Mouse (Mus musculus): ENCODE data around the gene Filip1l. TPM values are rescaled to one million over a fixed set of nuclear protein-coding genes. Genes with fewer than 3 reads are reported as not detected.

The Filip1l gene
- polyA plus RNA-seq, 1 experiment from 2014 or later, result 12.7 TPM

DNA sequence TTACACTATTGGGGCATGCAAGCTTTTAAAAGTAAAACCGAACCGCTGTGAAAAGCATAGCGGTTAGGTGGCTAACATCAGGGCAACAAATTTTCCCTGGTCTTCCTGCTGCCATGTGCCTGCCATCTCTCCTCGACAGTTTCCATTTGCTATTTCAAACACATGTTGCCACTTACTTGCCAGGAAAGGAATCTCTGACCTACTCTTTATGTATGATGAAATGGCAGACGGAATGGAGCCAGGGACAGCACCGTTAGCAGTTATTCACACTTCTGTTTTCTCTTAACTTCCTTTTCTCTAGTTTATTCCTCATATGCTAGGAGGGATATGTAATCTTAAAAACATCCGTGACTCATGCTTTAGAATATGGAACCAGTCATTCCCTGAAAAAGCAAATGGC lies 183.6 kb downstream of the Filip1l start:
- no peak for DNase-seq (ENCODE audit: low spot score)
- Histone ChIP-seq H3K36me3 (replicated peaks) (no peaks in the 10 kb centered on the region), H3K4me3 (no peak overlapping the region), H3K9me3 (no peaks in the 10 kb centered on the region), H3K27ac (replicated peaks) (no peak overlapping the region), H3K27me3 (replicated peaks; ENCODE audit: low read depth, poor library complexity, severe bottlenecking) (no peaks in the 10 kb centered on the region), H3K4me1 (peaks cover 12% of the 10 kb centered on the region)
- WGBS, result 82% methylated on average over 7 of the region's 7 CpGs

DNA sequence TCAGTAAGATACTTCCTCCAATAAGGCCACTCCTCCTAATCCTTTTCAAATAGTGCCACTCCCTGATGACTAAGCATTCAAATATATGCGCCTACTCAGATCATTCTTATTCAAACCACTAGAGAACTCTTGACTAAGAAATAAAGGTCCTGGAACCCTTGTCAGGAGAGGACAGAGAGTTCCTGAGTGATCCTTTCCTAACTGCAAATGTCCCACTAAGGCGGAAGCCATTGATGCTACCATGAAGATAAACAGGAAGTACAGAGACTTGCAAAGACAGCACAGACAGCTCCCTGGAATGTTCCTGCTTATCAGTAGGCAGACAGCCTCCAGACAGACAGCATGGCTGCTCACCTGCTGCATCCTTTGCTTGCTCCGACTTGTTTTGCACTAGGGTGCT lies 190.3 kb downstream of the Filip1l start:
- 91% methylated on average over 3 of the region's 3 CpGs for WGBS
- H3K27ac ChIP-seq (replicated peaks), result no peak overlapping the region
- H3K4me1 ChIP-seq, result no peaks in the 10 kb centered on the region
- no peak for DNase-seq (ENCODE audit: low spot score)
- H3K27me3 ChIP-seq (replicated peaks; ENCODE audit: low read depth, poor library complexity, severe bottlenecking), result peaks cover 4% of the 10 kb centered on the region; the same call in 1 of the 2 replicates
- no peaks in the 10 kb centered on the region for H3K36me3 ChIP-seq (replicated peaks)
- no peak overlapping the region for H3K4me3 ChIP-seq
- H3K9me3 ChIP-seq, result peaks cover 4% of the 10 kb centered on the region; the same call in 1 of the 2 replicates

DNA sequence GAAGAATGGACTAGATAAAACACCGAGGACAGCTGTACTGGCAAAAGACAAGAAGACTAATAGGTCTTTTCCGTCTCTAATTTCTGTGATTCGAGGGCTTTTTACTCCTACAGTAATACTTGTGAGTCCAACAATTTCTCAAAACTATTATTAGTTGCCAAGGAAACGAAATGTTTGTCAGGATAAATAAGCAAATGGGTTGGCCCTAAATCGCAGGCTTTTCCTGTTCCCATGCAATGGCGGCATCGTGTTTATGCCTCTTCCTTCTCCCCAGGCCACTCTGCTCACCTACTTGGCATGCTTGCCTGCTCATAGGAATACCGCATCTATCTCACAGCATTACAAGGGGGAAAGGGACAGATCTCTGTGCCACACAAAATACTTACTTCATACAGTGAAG lies 191.5 kb downstream of the Filip1l start:
- WGBS, result 89% methylated on average over 8 of the region's 8 CpGs

DNA sequence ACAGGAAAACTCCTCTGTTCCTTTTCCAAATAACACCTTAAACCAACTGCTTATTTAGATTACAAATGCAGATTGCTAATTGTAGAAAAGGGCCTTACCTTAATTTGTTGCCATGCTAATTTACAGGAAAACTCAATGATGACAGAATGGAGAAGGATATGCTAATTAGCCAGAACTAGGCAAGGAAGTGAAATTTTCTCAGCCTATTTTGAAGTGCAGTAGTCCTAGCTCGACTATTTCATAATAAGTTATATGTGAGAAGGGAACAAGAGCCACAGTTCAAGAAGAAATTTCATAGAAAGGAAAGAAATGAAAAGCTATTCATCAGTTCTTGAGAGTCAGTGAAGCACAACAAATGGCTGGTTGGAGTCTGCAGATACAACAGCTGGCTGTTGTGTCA lies 193.5 kb downstream of the Filip1l start:
- H3K36me3 ChIP-seq (replicated peaks), result no peaks in the 10 kb centered on the region
- WGBS, result 79% methylated on average over 1 of the region's 1 CpGs
- no peak overlapping the region for H3K4me3 ChIP-seq
- peaks cover 20% of the 10 kb centered on the region for H3K4me1 ChIP-seq
- peaks cover 4% of the 10 kb centered on the region; the same call in 1 of the 2 replicates for H3K9me3 ChIP-seq
- peaks cover 4% of the 10 kb centered on the region; the same call in 1 of the 2 replicates for H3K27me3 ChIP-seq (replicated peaks; ENCODE audit: low read depth, poor library complexity, severe bottlenecking)
- no peak overlapping the region for H3K27ac ChIP-seq (replicated peaks)
- DNase-seq (ENCODE audit: low spot score), result no peak

More for the DNA sequence above, 191.5 kb downstream of the Filip1l start:
- no peak overlapping the region for H3K27ac ChIP-seq (replicated peaks)
- peaks cover 4% of the 10 kb centered on the region; the same call in 1 of the 2 replicates for H3K9me3 ChIP-seq
- no peaks in the 10 kb centered on the region for H3K36me3 ChIP-seq (replicated peaks)
- H3K4me3 ChIP-seq, result no peak overlapping the region
- H3K27me3 ChIP-seq (replicated peaks; ENCODE audit: low read depth, poor library complexity, severe bottlenecking), result peaks cover 4% of the 10 kb centered on the region; the same call in 1 of the 2 replicates
- DNase-seq (ENCODE audit: low spot score), result no peak
- peaks cover 7% of the 10 kb centered on the region; the same call in 1 of the 2 replicates for H3K4me1 ChIP-seq

DNA sequence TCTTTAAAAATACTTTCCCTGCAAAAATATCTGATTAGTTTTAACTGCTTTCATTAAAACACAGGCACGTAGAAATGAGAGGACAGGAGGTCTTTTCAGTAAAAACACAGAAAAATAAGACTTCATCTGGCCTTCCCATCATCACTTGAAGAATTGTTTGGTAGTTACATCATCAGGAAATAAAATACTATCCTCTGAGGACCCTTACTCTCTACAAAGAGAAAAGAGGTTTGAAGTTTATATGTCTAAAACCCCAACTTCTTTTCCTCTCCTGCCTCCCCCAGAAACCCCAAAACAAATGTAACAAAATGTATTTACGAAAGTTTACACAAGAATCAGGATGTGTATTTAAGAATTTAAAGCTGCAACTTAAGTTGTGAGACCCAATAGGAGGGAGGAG lies 195.7 kb downstream of the Filip1l start:
- no peaks in the 10 kb centered on the region; the same call in 1 of the 2 replicates for H3K36me3 ChIP-seq (replicated peaks)
- peaks cover 28% of the 10 kb centered on the region for H3K4me1 ChIP-seq
- peak overlapping the region; percentile 79 for H3K4me3 ChIP-seq
- peaks cover 4% of the 10 kb centered on the region; the same call in 1 of the 2 replicates for H3K27me3 ChIP-seq (replicated peaks; ENCODE audit: low read depth, poor library complexity, severe bottlenecking)
- DNase-seq (ENCODE audit: low spot score), result no peak
- no peaks in the 10 kb centered on the region for H3K9me3 ChIP-seq
- H3K27ac ChIP-seq (replicated peaks), result peak overlapping the region; percentile 95
- 65% methylated on average over 2 of the region's 2 CpGs for WGBS

DNA sequence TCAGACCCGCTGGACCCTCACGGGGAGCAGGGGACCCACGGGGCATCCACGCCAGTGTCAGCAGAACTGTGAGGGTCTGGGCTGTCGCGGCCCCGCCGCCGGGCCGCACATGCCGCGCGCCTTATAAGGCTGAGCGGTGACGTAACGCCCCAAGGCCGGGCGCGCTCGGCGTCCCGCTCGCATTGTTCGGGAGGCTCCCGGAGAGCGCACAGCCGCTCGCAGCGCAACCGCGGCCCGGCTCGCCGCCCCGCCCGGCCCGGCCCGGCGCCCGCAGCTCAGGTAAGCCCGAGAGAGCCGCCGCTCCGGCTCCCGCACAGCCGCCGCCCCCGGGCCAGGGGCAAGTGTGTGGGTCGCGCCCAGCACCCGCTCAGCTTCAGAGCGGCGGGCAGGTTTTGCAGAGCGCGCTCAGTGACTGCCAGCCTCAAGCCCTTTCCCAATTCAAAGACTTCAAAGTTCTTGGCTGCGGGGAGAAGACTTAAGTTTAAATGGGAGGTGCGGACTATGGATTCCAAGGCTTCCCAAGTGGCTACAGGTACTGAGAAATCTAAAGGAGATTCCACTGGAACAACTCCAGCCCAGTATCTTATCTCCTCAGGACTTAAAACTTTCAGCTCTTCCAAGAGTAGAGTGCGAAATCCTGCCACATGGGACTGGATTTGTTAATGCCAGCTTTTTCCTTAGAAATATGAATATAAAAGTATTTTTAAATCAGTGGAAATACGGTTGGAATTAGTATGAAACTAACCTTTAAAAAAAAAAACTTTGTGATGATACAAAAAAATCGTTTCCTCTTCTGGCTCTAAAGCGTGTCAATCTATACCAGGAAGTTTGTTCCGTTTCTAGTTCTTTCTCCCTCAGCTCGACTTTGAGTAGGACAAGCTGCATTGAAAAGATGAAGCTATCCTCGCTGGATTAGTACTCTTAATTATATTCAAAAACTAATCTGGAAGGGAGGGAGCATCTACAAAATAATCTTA lies 196.5 kb downstream of the Filip1l start:
- Histone ChIP-seq H3K4me3 (peak overlapping the region; percentile 79), H3K9me3 (no peaks in the 10 kb centered on the region), H3K27me3 (replicated peaks; ENCODE audit: low read depth, poor library complexity, severe bottlenecking) (peaks cover 4% of the 10 kb centered on the region; the same call in 1 of the 2 replicates), H3K4me1 (peaks cover 28% of the 10 kb centered on the region), H3K27ac (replicated peaks) (peak overlapping the region; percentile 95), H3K36me3 (replicated peaks) (peaks cover 3% of the 10 kb centered on the region; the same call in 1 of the 2 replicates)
- WGBS, result 2% methylated on average over 64 of the region's 64 CpGs
- DNase-seq (ENCODE audit: low spot score), result peak; percentile 86

DNA sequence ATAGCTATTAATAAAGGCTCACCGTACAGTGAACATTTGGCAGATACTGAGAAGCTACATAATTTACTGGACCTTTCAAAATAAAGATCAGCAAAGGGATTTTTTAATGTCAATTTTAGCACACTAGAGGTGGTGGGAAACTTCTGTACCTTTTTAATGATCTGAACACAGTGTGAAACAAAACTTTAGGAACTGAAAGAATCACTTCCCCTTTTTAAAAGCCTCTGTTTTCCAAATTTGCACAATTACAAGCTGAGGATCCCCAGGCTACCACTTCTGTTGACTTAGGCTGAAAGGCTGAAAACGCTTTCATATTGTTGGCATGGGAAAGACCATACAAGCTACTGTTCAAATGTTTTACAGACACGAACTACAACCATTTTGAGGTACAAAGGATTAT lies 197.2 kb downstream of the Filip1l start:
- DNase-seq (ENCODE audit: low spot score), result no peak
- Histone ChIP-seq H3K27ac (replicated peaks) (no peak overlapping the region), H3K9me3 (no peaks in the 10 kb centered on the region), H3K36me3 (replicated peaks) (peaks cover 3% of the 10 kb centered on the region; the same call in 1 of the 2 replicates), H3K4me1 (peaks cover 28% of the 10 kb centered on the region), H3K27me3 (replicated peaks; ENCODE audit: low read depth, poor library complexity, severe bottlenecking) (peaks cover 4% of the 10 kb centered on the region; the same call in 1 of the 2 replicates), H3K4me3 (peak overlapping the region; percentile 79)
- 55% methylated on average over 3 of the region's 3 CpGs for WGBS

DNA sequence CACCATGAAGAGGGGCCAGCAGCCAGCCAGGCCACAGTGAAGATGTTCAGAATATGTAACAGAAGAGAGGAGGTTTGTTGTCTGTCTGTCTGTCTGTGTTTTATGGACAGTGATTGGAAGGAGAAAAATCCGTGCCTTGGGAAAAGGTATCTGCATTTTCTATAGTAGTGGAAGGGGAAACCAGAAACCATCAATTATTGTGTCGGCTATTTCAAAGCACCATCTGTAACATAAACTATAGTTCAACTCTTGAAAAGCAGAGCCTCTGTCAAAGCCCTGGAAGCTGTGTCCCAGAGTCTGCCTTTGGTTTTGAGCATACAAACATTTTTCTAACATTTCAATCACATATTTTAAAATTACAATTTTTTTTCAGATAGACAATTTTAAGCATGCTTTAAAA lies 197.9 kb downstream of the Filip1l start:
- DNase-seq (ENCODE audit: low spot score), result no peak
- Histone ChIP-seq H3K9me3 (no peaks in the 10 kb centered on the region), H3K4me1 (peaks cover 28% of the 10 kb centered on the region), H3K27me3 (replicated peaks; ENCODE audit: low read depth, poor library complexity, severe bottlenecking) (peaks cover 4% of the 10 kb centered on the region; the same call in 1 of the 2 replicates), H3K4me3 (peak overlapping the region; percentile 39), H3K27ac (replicated peaks) (no peak overlapping the region), H3K36me3 (replicated peaks) (peaks cover 3% of the 10 kb centered on the region; the same call in 1 of the 2 replicates)
- 25% methylated on average over 2 of the region's 2 CpGs for WGBS

DNA sequence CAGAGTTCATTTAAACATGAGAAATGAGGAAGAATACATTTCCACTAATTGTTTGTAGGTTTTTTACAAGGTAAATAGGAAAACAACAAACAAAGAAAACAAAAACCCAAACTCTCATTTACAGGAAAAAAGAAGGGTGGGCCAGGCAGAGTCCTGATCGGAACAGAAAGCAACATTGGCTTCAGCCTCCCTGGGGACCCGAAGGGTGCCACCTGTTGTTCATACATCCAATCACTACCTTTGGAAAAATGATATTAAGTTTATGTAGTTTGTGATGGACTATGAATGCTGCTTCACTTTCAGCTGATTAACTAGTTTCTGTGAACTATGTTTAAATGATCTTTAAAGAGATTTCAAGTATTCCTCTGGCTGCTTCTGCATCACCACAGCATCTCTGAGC lies 198.7 kb downstream of the Filip1l start:
- peaks cover 3% of the 10 kb centered on the region; the same call in 1 of the 2 replicates for H3K36me3 ChIP-seq (replicated peaks)
- H3K27me3 ChIP-seq (replicated peaks; ENCODE audit: low read depth, poor library complexity, severe bottlenecking), result peaks cover 4% of the 10 kb centered on the region; the same call in 1 of the 2 replicates
- H3K27ac ChIP-seq (replicated peaks), result no peak overlapping the region
- H3K9me3 ChIP-seq, result no peaks in the 10 kb centered on the region
- WGBS, result 85% methylated on average over 2 of the region's 2 CpGs
- H3K4me1 ChIP-seq, result peaks cover 28% of the 10 kb centered on the region
- no peak for DNase-seq (ENCODE audit: low spot score)
- H3K4me3 ChIP-seq, result no peak overlapping the region

DNA sequence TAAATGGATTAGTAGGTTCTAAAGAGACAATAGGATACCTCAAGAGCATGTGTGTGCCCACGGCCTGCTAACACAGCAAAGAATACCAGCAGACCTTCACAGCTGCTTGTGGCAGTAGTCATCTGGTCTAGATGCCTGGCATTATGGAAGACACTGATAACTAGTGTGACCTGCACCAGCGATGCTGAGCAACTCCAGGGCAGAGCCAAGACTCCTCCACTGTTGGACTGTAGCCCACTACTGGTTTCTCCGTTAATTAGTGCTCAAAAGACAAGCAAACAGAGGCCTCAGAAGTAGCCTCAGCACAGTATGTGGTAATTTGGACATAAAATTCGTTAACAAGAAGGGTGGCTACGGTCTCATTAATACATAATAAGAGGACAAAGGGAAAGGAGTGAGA lies 199.8 kb downstream of the Filip1l start:
- peaks cover 4% of the 10 kb centered on the region; the same call in 1 of the 2 replicates for H3K27me3 ChIP-seq (replicated peaks; ENCODE audit: low read depth, poor library complexity, severe bottlenecking)
- H3K36me3 ChIP-seq (replicated peaks), result peaks cover 3% of the 10 kb centered on the region; the same call in 1 of the 2 replicates
- H3K4me3 ChIP-seq, result no peak overlapping the region
- peaks cover 28% of the 10 kb centered on the region for H3K4me1 ChIP-seq
- H3K27ac ChIP-seq (replicated peaks), result no peak overlapping the region
- 87% methylated on average over 5 of the region's 5 CpGs for WGBS
- no peak for DNase-seq (ENCODE audit: low spot score)
- no peaks in the 10 kb centered on the region for H3K9me3 ChIP-seq

DNA sequence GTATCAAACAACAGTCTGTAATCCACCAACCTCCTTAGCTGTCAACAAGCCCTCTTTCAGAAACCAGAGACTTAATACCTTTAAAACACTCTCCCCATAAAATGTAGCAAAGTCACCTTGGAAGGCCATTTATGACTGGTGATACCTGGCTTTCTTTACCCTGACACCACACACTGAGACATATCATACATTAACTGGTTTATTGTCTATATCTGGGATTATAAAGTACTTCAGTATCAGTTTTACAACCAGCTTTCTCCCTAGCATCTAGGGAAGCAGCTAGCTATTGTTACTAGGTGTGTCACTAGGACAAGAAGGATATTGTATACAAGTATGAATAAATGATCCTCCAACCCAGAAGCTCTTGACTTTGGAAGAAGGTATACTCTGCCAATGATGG lies 200.3 kb downstream of the Filip1l start:
- DNase-seq (ENCODE audit: low spot score), result no peak
- Histone ChIP-seq H3K9me3 (no peaks in the 10 kb centered on the region), H3K36me3 (replicated peaks) (peaks cover 3% of the 10 kb centered on the region; the same call in 1 of the 2 replicates), H3K4me3 (no peak overlapping the region), H3K27me3 (replicated peaks; ENCODE audit: low read depth, poor library complexity, severe bottlenecking) (no peaks in the 10 kb centered on the region; the same call in 1 of the 2 replicates), H3K27ac (replicated peaks) (no peak overlapping the region), H3K4me1 (peaks cover 28% of the 10 kb centered on the region)

DNA sequence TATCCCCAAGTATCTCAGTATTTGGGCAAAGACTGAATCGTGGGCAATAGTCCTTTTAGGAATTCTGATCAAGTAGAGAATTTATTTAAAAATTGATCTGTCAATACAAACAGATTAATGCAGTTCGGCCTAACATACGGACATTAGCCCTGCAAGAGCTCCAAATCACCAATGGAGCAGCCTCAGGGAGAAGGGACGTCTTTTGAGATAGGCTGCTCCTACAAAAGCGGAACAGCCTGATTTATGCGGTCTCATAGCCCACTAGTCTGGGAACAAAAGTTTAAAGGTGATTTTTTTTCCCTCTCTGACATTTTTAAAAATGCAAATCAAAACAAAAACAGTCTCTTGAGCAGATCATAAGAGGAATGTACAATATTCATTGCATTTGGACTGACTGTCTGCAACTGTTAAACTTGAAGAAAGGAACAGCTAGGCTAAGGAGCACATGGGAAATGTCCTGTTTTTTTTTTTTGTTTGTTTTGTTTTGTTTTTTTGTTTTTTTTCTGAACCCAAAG lies 202.1 kb downstream of the Filip1l start:
- 82% methylated on average over 6 of the region's 6 CpGs for WGBS
- Histone ChIP-seq H3K9me3 (no peaks in the 10 kb centered on the region), H3K36me3 (replicated peaks) (peaks cover 3% of the 10 kb centered on the region; the same call in 1 of the 2 replicates)

More for the DNA sequence above, 202.1 kb downstream of the Filip1l start:
- DNase-seq (ENCODE audit: low spot score), result no peak
- H3K4me1 ChIP-seq, result peaks cover 19% of the 10 kb centered on the region
- no peaks in the 10 kb centered on the region for H3K27me3 ChIP-seq (replicated peaks; ENCODE audit: low read depth, poor library complexity, severe bottlenecking)
- H3K4me3 ChIP-seq, result no peak overlapping the region
- H3K27ac ChIP-seq (replicated peaks), result no peak overlapping the region
